Mouse (Mus musculus) heart, embryonic 15.5 days (tissue): Measurements from ENCODE around the gene Psma6. TPM values are rescaled to one million over a fixed set of nuclear protein-coding genes. Genes with fewer than 3 reads are reported as not detected.
A peak's percentile ranks its signal among the peaks of the same experiment; 100 is the strongest.

ENCODE experiments used
- ATAC-seq: fragments of 200-750 bp; cut with Nextera tagmentation; replicated peaks from 2 replicates; pipeline ENCODE4 v1.8.0; 2017; ENCODE audit warnings: low read depth, moderate TSS enrichment; ENCODE audit not compliant: insufficient number of reproducible peaks, insufficient read depth, low FRiP score
- H3K27ac ChIP-seq: fragments of 300-500 bp; sonication (generic); 2 replicates; pipeline ENCODE4 v1.5.1; 2015; ENCODE audit warnings: mild to moderate bottlenecking, inconsistent platforms
- H3K27me3 ChIP-seq: fragments of 300-500 bp; sonication (generic); 2 replicates; pipeline ENCODE4 v1.6.1; 2015; ENCODE audit warnings: inconsistent platforms
- H3K36me3 ChIP-seq: fragments of 300-500 bp; sonication (generic); 2 replicates; pipeline ENCODE4 v1.6.1; 2015; ENCODE audit warnings: mild to moderate bottlenecking, inconsistent platforms
- H3K4me1 ChIP-seq: fragments of 300-500 bp; sonication (generic); replicated peaks from 2 replicates; pipeline ENCODE4 v1.6.1; 2015; ENCODE audit warnings: inconsistent platforms
- H3K4me2 ChIP-seq: fragments of 300-500 bp; sonication (generic); 2 replicates; pipeline ENCODE4 v1.6.1; 2015; ENCODE audit warnings: inconsistent platforms, mild to moderate bottlenecking, moderate library complexity
- H3K4me3 ChIP-seq: fragments of 300-500 bp; sonication (generic); 2 replicates; pipeline ENCODE4 v1.5.1; 2015; ENCODE audit warnings: mild to moderate bottlenecking, inconsistent platforms
- H3K9ac ChIP-seq: fragments of 300-500 bp; sonication (generic); 2 replicates; pipeline ENCODE4 v1.6.1; 2015; ENCODE audit warnings: mild to moderate bottlenecking, inconsistent platforms
- H3K9me3 ChIP-seq: fragments of 300-500 bp; sonication (generic); replicated peaks from 2 replicates; pipeline ENCODE4 v1.6.1; 2016; ENCODE audit warnings: inconsistent platforms
- WGBS: fragments of 180-500 bp; shearing (Covaris S2); methylation state at CpG from one replicate; pipeline ENCODE4 v1.1.7; 2015; ENCODE audit warnings: mixed read lengths; 5-methylcytosine and 5-hydroxymethylcytosine counted together
- polyA plus RNA-seq: library from polyadenylated mRNA; unstranded; fragments of >200 nt; fragmentation: Nextera tagmentation; extraction: Ambion mirVana; gene quantifications from 2 replicates; pipeline ENCODE4 v1.2.1, GENCODE M21; 2015

Psma6 gene
- polyA plus RNA-seq, 1 experiment from 2014 or later, result 302 TPM

- no peak for ATAC-seq
- Histone ChIP-seq H3K27me3 (no peaks in the 10 kb centered on the region), H3K4me3 (no peak overlapping the region), H3K36me3 (no peaks in the 10 kb centered on the region), H3K9ac (no peak overlapping the region), H3K27ac (no peak overlapping the region), H3K4me2 (no peak overlapping the region), H3K9me3 (no peaks in the 10 kb centered on the region), H3K4me1 (no peaks in the 10 kb centered on the region)
- 88% methylated on average over 16 of the region's 16 CpGs for WGBS
These were observed 6.9 kb upstream of the Psma6 start for GRCm38 (mm10) chr12:55376956-55377609.

GRCm38 (mm10) chr12:55377610-55377980 lies 6.4 kb upstream of the Psma6 start:
- H3K36me3 ChIP-seq, result no peaks in the 10 kb centered on the region
- H3K9ac ChIP-seq, result no peak overlapping the region
- H3K9me3 ChIP-seq, result no peaks in the 10 kb centered on the region
- H3K27ac ChIP-seq, result no peak overlapping the region
- no peaks in the 10 kb centered on the region for H3K27me3 ChIP-seq
- WGBS, result 60% methylated on average over 6 of the region's 6 CpGs
- no peak overlapping the region for H3K4me3 ChIP-seq
- H3K4me1 ChIP-seq, result no peaks in the 10 kb centered on the region
- no peak for ATAC-seq
- no peak overlapping the region for H3K4me2 ChIP-seq

GRCm38 (mm10) chr12:55384826-55385225 lies 804 bp downstream of the Psma6 start:
- no peak overlapping the region for H3K27ac ChIP-seq

GRCm38 (mm10) chr12:55385931-55386330 lies 1.9 kb downstream of the Psma6 start:
- H3K9ac ChIP-seq, result no peak overlapping the region
- H3K4me2 ChIP-seq, result no peak overlapping the region
- H3K4me1 ChIP-seq, result peaks cover 19% of the 10 kb centered on the region
- H3K36me3 ChIP-seq, result no peaks in the 10 kb centered on the region
- no peak for ATAC-seq
- H3K9me3 ChIP-seq, result no peaks in the 10 kb centered on the region
- peak overlapping the region; percentile 15; the same call in 1 of the 2 replicates for H3K27ac ChIP-seq
- H3K4me3 ChIP-seq, result no peak overlapping the region
- no peaks in the 10 kb centered on the region for H3K27me3 ChIP-seq
- 61% methylated on average over 6 of the region's 6 CpGs for WGBS

More at GRCm38 (mm10) chr12:55384826-55385225, 804 bp downstream of the Psma6 start:
- 82% methylated on average over 3 of the region's 3 CpGs for WGBS
- no peaks in the 10 kb centered on the region for H3K36me3 ChIP-seq
- H3K4me2 ChIP-seq, result no peak overlapping the region
- no peak overlapping the region for H3K4me3 ChIP-seq
- H3K27me3 ChIP-seq, result no peaks in the 10 kb centered on the region
- no peak for ATAC-seq
- no peak overlapping the region for H3K9ac ChIP-seq
- H3K4me1 ChIP-seq, result peaks cover 17% of the 10 kb centered on the region
- H3K9me3 ChIP-seq, result no peaks in the 10 kb centered on the region

DNA sequence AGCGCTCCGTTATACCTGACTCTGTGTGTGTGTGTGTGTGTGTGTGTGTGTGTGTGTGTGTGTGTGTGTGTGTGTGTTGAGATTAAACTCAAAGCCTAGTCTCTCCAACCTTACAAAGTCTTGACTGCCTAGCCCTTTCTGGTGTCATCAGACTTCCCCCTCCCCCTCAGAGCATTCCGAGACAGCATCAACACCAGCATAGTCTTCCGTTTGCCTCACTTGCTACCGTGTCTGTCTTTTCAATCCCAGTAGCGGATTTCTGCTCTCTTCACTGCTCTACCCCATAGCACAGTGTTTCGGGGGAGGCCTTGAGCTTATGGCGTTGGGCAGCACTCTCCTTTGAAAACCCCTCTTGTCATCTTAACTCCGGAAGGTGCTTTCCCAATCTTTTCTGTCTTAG lies 2.4 kb downstream of the Psma6 start:
- 76% methylated on average over 9 of the region's 9 CpGs for WGBS
- H3K4me1 ChIP-seq, result peaks cover 19% of the 10 kb centered on the region
- no peaks in the 10 kb centered on the region for H3K9me3 ChIP-seq
- no peak overlapping the region for H3K4me2 ChIP-seq
- H3K27ac ChIP-seq, result no peak overlapping the region
- no peak for ATAC-seq
- no peaks in the 10 kb centered on the region for H3K27me3 ChIP-seq
- no peak overlapping the region for H3K4me3 ChIP-seq
- 0 out of 2 replicates have a peak overlapping the region, but pooled peaks have one; percentile 2 for H3K9ac ChIP-seq
- no peaks in the 10 kb centered on the region for H3K36me3 ChIP-seq

DNA sequence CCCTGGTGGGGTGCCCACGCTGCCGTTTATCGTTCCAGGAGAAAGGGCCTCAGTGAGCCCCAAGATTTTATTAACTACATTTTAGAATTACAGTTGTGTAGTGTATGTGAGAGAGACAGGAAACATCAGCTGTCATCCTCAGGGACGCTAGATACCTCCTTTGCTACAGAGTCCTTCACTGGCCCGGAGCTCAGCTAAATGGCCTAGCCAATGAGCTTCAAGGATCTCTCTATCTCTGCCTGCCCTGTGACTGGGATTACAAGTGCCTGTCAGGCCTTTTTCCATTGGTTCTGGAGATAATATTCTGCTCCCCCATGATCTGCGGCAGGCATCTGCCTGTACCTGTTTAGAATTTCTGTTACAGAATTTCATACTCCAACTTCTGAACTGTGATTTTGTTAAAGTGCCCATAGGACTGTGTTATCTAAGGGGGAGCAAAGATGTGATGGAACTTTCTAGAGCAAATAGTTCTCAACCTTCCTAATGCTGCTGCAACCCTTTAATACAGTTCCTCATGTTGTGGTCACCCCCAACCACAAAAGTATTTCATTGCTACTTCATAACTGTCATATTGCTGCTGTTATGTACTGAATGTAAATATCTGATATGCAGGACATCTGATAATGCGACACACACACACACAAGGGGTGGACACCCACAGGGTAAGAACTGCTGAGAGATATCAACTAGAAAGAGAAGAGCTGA lies 3.2 kb downstream of the Psma6 start:
- Histone ChIP-seq H3K4me2 (no peak overlapping the region), H3K27ac (no peak overlapping the region), H3K4me1 (peaks cover 19% of the 10 kb centered on the region), H3K9ac (no peak overlapping the region), H3K9me3 (no peaks in the 10 kb centered on the region), H3K4me3 (no peak overlapping the region), H3K27me3 (no peaks in the 10 kb centered on the region), H3K36me3 (no peaks in the 10 kb centered on the region)
- WGBS, result 52% methylated on average over 7 of the region's 7 CpGs
- ATAC-seq, result no peak

DNA sequence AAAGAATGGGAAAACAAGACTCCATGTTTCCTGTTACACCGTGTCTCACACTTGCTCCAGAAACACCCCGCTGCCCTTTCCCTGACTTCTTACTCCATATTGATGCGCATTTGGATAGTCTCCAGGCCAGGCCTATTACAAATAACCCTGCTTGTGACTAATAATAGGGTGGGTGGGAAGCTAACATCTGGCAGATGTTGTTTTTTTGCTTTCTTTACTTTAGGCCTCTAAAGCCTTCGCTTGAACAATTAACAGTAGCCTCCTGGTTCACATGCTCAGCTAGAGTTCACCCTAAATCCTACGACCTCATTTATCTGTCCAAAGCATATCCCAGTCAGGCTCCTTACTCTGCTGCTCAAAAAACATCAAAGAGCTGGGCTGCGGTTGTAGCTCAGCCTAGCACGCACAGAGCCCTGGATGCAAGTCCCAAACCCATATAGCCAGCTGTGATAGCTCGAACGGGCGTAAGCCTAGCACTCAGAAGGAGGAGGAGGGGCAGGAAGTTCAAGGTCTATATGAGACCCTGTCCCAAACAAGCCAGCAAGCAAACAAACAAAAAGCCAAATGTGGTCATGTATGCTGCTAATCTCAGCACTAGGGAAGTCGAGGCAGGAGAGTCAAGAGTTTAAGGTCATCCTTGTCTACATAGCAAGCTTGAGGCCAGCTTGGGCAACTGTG lies 3.9 kb downstream of the Psma6 start:
- whole genome bisulfite sequencing, result 62% methylated on average over 11 of the region's 11 CpGs
- peaks cover 19% of the 10 kb centered on the region for H3K4me1 ChIP-seq

GRCm38 (mm10) chr12:55388478-55388877 lies 4.5 kb downstream of the Psma6 start:
- H3K36me3 ChIP-seq, result no peaks in the 10 kb centered on the region

More for the DNA sequence above, 3.9 kb downstream of the Psma6 start:
- 0 out of 2 replicates have a peak, but pooled peaks have one; percentile 47 for ATAC-seq
- H3K36me3 ChIP-seq, result no peaks in the 10 kb centered on the region
- no peak overlapping the region for H3K4me3 ChIP-seq
- no peak overlapping the region for H3K9ac ChIP-seq
- no peaks in the 10 kb centered on the region for H3K27me3 ChIP-seq
- H3K9me3 ChIP-seq, result no peaks in the 10 kb centered on the region
- H3K4me2 ChIP-seq, result no peak overlapping the region
- H3K27ac ChIP-seq, result no peak overlapping the region

GRCm38 (mm10) chr12:55389132-55390081 lies 5.4 kb downstream of the Psma6 start:
- H3K4me1 ChIP-seq, result peaks cover 14% of the 10 kb centered on the region
- WGBS, result 63% methylated on average over 17 of the region's 17 CpGs
- H3K27me3 ChIP-seq, result no peaks in the 10 kb centered on the region
- ATAC-seq, result no peak
- H3K36me3 ChIP-seq, result no peaks in the 10 kb centered on the region
- H3K4me3 ChIP-seq, result no peak overlapping the region
- no peaks in the 10 kb centered on the region for H3K9me3 ChIP-seq
- no peak overlapping the region for H3K9ac ChIP-seq
- no peak overlapping the region for H3K4me2 ChIP-seq
- H3K27ac ChIP-seq, result peak overlapping the region; percentile 12; the same call in 1 of the 2 replicates

More at GRCm38 (mm10) chr12:55388478-55388877, 4.5 kb downstream of the Psma6 start:
- Histone ChIP-seq H3K4me2 (no peak overlapping the region), H3K27me3 (no peaks in the 10 kb centered on the region), H3K9ac (no peak overlapping the region), H3K4me3 (no peak overlapping the region), H3K9me3 (no peaks in the 10 kb centered on the region), H3K4me1 (peaks cover 19% of the 10 kb centered on the region), H3K27ac (no peak overlapping the region)
- WGBS, result 56% methylated on average over 6 of the region's 6 CpGs
- ATAC-seq, result no peak

DNA sequence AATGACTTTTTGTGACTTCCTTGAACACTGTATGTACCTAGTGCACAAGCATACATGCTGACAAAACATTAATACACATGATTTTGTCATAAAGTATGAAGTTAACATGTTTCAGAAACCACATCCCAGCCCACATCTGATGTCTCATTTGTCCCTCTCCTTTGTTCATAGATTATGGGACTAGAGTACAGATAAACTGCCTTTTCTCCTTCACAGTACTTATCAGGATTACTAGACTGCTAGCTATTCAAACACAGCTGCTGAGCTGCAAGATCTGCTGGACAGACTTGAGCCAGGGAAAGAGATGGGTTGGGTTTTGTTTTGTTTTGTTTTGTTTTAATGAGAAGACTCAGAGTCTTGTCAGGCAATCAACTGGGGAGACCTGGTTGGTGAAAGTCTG lies 8.1 kb downstream of the Psma6 start:
- Histone ChIP-seq H3K9me3 (no peaks in the 10 kb centered on the region), H3K36me3 (no peaks in the 10 kb centered on the region), H3K4me2 (no peak overlapping the region), H3K27ac (no peak overlapping the region), H3K9ac (no peak overlapping the region), H3K27me3 (no peaks in the 10 kb centered on the region), H3K4me1 (peaks cover 10% of the 10 kb centered on the region), H3K4me3 (no peak overlapping the region)
- ATAC-seq, result no peak
